ENCODE assay signal across 20 mouse cellular contexts in the genomic region with DNA sequence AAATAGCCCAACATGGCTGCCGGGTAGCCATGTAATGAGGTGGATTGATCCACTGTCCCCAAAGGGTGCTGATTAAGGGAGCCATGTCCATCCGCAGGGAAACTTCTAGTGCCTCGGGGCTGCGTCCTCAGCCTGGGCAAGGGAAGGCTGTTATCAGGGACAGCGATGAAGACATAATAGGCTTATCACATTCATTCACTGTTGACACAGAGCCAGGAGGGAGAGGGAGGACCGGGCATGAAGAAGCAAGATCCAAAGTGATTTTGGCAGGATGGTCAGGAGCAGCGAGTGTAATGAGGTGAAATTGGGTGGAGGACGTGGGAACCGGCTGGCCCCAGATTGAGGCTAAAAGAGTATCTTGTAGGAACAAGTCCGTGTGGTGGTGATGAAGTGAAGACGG.
"Had no signal": no experiment of that assay in that cellular context is flagged by ENCODE, and none has a peak within 500 bp of the region (broad histone marks: within the 10 kb centered on the region; RNA-seq: fewer than 3 reads in every experiment).

No protein-coding gene starts in this region.

- H3K36me3 ChIP-seq: limb, embryonic 10.5 days; limb, embryonic 13.5 days; liver, embryonic 12.5 days; liver, embryonic 15.5 days; midbrain, embryonic 13.5 days; neural tube, embryonic 13.5 days; stomach, embryonic 15.5 days had no signal

- H3K4me3 ChIP-seq: layer of hippocampus, adult 2 months; limb, embryonic 10.5 days; limb, embryonic 13.5 days; liver, embryonic 12.5 days; liver, embryonic 15.5 days; midbrain, embryonic 13.5 days; myocyte; neural tube, embryonic 13.5 days; stomach, embryonic 15.5 days had no signal

- DNase-seq: kidney, adult 2 months; kidney, postnatal 25 days; layer of hippocampus, adult 9-11 months; liver; lung, adult 2 months; right cerebral cortex, postnatal 25 days; spleen, adult 18-20 months; thymus, postnatal 25 days had no signal

- H3K27ac ChIP-seq: kidney, postnatal 0 days; layer of hippocampus, adult 2 months; limb, embryonic 10.5 days; limb, embryonic 13.5 days; liver, embryonic 12.5 days; liver, embryonic 15.5 days; macrophage; midbrain, embryonic 13.5 days; neural tube, embryonic 13.5 days; stomach, embryonic 15.5 days had no signal

- ATAC-seq: intestine, postnatal 0 days; liver, embryonic 12.5 days; midbrain, embryonic 13.5 days had no signal

- H3K9ac ChIP-seq: limb, embryonic 13.5 days; liver, embryonic 12.5 days; liver, embryonic 15.5 days; midbrain, embryonic 13.5 days; neural tube, embryonic 13.5 days; stomach, embryonic 15.5 days had no signal

- H3K9me3 ChIP-seq: limb, embryonic 10.5 days; limb, embryonic 13.5 days; liver, embryonic 12.5 days; liver, embryonic 15.5 days; midbrain, embryonic 13.5 days; neural tube, embryonic 13.5 days; stomach, embryonic 15.5 days had no signal

- H3K27me3 ChIP-seq: midbrain, embryonic 13.5 days; neural tube, embryonic 13.5 days; stomach, embryonic 15.5 days had no signal

- H3K4me1 ChIP-seq: limb, embryonic 13.5 days; liver, embryonic 12.5 days; liver, embryonic 15.5 days had no signal

- H3K4me2 ChIP-seq: limb, embryonic 13.5 days; liver, embryonic 12.5 days; liver, embryonic 15.5 days; midbrain, embryonic 13.5 days; neural tube, embryonic 13.5 days; stomach, embryonic 15.5 days had no signal
